Mouse (Mus musculus) bone marrow, adult 2 months (tissue): ENCODE measurements around the gene Gucy1b2.

ENCODE experiments used
- CTCF ChIP-seq: fragments of 200-500 bp; IDR thresholded peaks from 2 replicates; pipeline ENCODE4 v1.5.1; 2011; ENCODE audit warnings: low read length, control low read depth; ENCODE audit not compliant: control insufficient read depth, insufficient read depth
- POLR2A ChIP-seq: fragments of 200-500 bp; IDR thresholded peaks from 2 replicates; pipeline ENCODE4 v1.6.1; 2011; ENCODE audit warnings: low read depth, mild to moderate bottlenecking, control low read depth, low read length, borderline replicate concordance; ENCODE audit not compliant: control insufficient read depth

DNA sequence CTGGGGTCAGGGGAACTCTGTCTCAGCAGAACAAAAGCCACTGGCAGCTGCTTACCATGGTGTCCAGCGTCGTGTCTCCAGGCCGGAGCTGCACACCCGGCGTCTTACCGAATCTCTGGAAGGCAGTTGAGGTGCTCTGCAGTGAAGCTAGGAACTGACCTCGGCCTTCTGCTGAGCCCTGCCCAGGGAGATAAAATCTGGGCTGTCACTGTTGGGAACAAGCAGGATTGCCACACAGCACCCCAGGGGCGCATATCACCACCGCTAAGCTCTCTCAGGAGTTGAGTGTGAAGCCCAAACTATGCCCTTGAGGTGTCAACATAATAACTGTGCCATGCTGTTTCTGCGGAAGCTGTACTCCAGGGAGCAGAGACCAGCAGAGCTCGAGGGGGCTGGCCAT lies 2.8 kb downstream of the Gucy1b2 start:
- TF ChIP-seq CTCF, result no peak
- TF ChIP-seq POLR2A, result no peak
